Mouse (Mus musculus) heart, postnatal 10 days (tissue): ENCODE results near the gene Mmp14. TPM values are rescaled to one million over a fixed set of nuclear protein-coding genes. Genes with fewer than 3 reads are reported as not detected.
A peak's percentile ranks its signal among the peaks of the same experiment; 100 is the strongest.

Experiments used
- DNase-seq, 2 experiments: peaks; one replicate each; pipeline ENCODE4 v3.0.0; 2021
- intact Hi-C: fragments of 180-260 bp; cut with DNase I; formaldehyde crosslinking; loops from one replicate; pipeline ENCODE4 v1.15.1; 2025
- total RNA-seq, 2 experiments: library from RNA; stranded (reverse); gene quantifications; 2 replicates each; pipeline ENCODE4 v1.2.3; 2021

Gene Mmp14
- total RNA-seq, 2 experiments from 2014 or later: 106 to 116 TPM

DNA sequence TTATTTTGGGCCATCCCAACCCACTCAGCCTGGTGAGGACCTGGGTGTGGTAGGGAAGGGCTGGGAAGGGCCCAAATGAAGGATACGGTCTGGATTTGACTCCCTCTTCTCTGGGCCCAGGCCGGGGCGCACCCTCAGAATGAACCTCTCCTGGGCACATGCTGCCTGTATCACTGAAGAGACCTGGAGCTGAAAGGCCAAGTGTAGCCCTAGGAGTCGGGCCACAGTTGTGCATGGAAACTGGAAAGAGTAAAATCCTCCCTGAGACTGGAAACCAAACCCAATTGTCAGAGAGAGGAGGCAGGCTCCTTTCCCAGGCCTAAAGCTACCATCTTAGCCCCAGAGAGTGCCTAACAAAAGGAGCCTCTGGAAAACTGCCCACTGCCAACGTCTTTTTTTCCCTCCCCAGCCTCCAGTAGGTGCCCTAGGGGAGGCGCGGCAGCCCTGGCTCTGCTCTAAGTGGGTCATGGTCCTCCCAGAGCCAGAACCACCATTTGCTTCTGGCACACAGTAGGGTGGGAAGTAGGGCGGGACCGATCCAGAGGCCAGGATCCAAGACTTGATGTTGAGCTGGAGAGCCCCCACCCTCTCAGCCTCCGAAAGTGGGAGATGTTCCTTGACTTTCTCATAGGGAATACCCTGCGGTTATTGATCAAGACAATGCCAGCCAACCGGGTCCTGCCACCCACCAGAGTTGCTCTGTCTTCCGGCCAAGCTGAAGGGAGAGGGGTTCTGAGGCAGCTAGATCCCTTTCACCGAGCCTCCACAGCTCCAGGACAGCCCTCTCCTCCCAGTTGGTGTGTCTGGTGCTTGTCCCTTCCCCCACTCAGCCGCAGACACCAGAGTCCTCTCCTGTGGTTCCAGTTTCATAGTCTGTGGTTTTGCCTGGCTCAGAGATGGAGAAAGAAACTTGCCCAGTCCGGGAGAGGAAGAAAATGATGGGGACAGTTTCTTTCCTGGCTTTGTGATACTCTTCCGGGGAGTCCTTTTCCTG lies 1.7 kb downstream of the Mmp14 start:
- DNase-seq: peak; percentile 44 to 46
- intact Hi-C loops: no loop called here

DNA sequence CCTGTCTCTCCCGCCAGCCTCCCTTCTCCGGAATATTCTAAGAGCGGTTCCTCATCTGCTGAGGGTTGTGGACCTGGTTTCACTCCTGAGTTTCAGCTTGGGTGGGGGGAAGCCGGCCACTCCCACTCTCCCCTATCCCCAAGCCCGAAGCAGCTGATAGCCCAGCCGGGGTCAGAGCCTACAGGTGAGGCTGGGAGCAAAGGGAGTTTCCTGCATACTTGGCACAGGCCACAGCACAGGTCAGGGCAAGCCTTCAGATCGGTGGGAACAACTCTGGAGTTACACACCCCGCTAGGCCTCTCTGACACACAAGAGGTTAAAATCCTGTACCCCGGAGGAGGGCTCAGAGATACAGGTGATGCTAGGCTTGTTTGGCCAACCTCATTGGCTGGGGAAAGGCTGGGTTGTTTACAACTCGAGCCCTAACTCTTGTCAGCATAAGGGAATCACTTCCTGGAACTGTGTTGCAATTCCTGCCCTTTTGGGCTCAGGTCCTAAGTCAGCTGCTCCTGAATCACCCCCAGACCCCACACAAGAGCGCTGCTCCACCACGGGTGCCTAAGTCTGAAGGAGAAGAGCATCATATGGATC lies 2.6 kb downstream of the Mmp14 start:
- peak in 1 of 2 experiments; percentile 40 for DNase-seq

DNA sequence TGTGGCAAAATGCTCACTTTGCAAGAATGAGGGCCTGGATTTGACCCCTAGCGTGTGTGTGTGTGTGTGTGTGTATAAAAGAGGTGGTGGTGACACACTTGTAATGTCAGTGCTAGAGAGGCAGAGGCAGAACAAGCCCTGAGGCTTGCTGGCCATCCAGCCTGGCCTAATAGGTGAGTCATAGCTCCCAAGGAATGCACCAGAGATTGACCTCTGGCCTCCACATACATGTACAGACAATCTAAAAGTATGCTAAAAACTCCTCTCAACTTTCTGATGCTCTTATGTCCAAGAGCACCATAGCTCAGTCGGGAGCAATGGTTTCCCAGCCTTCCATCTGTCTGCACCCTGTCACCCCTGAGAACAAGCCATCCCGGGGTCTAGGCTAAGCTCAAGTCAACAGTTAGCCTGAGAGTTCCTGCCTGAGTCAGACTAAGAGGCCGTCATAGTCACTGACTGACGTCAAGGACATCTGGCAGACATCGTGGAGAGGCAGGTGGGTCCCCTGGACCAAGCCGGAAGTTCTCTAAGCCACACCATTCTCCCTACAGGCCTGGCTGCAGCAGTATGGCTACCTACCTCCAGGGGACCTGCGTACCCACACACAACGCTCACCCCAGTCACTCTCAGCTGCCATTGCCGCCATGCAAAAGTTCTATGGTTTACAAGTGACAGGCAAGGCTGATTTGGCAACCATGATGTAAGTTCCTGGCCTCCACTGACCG lies 3.9 kb downstream of the Mmp14 start:
- intact Hi-C loops: no loop called here
- DNase-seq: no peak

More for the DNA sequence above, 2.6 kb downstream of the Mmp14 start:
- intact Hi-C loops: no loop called here

DNA sequence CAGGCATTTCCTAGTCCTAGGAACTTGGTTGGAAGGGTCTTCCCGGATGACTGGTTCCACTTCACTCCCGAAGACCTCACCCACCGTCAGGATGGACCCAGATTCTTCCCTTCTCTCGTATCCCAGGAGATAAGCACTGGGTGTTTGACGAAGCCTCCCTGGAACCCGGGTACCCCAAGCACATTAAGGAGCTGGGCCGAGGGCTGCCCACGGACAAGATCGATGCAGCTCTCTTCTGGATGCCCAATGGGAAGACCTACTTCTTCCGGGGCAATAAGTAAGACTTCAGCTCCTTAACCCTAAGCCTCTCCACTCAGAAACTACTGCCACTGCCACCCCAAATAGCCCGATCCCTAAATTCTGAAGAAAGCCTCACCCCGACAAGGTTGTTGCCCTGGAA lies 7.7 kb downstream of the Mmp14 start:
- intact Hi-C loops: no loop called here
- no peak for DNase-seq

DNA sequence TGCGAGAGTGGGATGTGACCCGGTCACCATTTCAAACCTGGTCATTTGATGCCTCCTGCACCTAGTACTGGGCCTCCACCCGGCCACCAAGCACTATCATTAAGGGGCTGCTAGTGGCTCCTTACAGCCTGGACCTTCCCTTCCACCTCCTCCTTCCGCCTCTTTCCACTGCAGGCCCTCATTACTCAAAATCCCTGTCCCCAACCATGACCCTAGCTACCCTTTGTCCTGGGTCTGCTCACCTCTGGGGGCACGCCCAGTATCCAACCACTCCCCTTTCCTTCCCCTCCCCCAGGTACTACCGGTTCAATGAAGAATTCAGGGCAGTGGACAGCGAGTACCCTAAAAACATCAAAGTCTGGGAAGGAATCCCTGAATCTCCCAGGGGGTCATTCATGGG lies 8.2 kb downstream of the Mmp14 start:
- no peak for DNase-seq
- intact Hi-C loops: no loop called here

DNA sequence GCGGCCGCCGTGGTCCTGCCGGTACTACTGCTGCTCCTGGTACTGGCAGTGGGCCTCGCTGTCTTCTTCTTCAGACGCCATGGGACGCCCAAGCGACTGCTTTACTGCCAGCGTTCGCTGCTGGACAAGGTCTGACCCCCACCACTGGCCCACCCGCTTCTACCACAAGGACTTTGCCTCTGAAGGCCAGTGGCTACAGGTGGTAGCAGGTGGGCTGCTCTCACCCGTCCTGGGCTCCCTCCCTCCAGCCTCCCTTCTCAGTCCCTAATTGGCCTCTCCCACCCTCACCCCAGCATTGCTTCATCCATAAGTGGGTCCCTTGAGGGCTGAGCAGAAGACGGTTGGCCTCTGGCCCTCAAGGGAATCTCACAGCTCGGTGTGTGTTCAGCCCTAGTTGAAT lies 9.1 kb downstream of the Mmp14 start:
- DNase-seq: no peak
- intact Hi-C loops: no loop called here

DNA sequence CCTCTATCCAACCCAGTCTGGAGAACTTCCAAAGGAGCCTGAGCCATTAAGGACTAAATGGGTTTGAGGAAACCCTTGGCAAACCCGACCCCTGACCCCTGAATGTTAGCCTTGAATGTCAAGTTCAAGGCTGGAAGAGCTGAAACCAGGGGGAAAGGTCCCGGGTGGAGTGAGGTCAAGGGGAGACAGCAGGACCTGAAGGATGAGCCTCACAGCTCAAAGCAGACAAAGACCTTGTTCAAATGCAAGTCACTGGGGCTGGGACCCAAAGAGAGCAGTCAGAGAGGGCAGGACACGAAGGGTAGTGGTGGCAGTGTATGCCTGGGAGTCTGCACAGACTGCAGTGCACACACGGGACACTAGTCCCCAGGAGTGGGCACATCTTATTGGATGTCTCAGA lies 10.0 kb downstream of the Mmp14 start:
- intact Hi-C loops: no loop called here
- no peak for DNase-seq

DNA sequence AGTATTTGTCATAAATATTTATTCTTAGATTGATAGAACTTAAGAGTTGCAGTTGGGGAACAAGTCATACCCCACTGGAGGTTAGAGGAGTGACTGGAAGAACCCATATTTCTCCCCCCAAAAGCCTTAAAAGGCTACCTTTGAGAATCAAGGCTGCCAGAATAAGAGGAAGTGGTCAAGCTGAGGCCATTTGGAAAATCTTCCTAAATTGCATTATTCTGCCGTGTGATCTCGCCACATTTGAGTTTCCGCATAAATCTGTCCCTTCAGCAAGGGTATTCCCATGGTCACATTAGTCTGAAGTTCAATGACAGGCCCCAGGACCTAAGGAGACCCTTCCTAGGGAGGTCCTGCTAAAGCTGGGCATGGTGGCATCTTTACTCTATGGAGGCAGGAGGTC lies 11.1 kb downstream of the Mmp14 start:
- intact Hi-C loops: no loop called here
- no peak for DNase-seq

DNA sequence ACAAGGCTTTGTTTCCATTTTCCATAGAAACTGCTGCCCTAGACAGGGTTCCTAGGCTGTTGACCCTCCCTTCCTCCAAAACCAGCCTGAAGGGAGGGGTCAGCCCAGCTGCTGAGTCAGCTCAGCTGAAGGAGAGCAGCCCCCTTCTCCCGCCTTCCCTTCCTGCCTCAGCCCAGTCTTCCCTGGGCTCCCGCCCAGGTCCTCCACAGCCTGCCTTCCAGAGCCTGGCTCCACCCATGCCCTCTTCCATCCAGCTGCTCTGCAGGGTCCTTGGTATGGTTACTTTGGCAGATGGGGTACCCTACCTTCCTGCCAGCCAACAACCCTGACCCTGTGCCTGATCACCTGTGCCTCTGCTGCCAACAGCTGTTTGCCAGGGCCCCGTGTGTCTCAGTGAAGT lies 11.8 kb downstream of the Mmp14 start:
- intact Hi-C loops: no loop called here
- DNase-seq: peak; percentile 74 to 80

DNA sequence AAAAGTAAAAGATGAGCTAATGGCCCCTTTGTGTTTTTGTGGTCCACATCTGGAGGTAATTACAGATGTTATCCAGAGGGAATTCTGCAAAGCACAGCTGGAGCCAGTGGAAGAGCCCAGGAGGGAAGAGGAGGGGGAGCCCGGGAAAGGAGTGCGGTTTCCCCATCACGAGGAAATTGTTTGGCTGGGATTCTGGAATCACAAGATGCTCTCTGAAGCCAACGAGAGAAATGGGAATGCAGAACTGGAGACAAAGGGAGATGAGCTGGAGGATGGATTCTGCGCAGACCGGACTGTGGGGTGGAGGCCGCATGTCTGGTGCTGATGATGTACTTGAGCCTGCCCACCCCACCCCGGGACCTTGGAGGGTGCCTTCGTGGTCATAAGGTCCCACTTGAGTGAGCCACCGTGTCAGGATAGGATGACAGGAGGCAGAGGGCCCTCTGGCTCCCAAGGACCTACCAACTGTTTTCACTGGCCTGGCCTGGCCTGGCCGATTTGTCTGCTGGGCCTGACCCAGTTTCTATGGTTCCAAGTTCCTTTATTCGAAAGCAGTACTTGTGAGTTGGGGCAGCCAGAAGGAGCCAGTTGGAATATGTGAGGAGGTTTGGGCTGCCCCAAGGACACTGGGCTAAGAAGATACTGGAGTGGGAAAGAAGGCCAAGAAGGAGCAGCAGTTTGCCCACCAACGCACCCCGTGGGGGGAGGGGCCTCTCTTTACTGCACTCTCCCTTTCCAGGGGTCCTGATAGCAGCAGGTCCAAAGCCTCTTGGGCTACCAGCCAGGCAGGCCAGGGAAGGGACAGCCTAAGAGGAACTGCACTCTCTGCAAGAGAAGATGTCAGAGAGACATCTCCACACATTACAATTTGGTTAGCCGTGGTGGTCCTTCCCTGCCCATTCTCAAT lies 12.6 kb downstream of the Mmp14 start:
- DNase-seq: peak; percentile 81 to 84
- intact Hi-C loops: no loop called here

DNA sequence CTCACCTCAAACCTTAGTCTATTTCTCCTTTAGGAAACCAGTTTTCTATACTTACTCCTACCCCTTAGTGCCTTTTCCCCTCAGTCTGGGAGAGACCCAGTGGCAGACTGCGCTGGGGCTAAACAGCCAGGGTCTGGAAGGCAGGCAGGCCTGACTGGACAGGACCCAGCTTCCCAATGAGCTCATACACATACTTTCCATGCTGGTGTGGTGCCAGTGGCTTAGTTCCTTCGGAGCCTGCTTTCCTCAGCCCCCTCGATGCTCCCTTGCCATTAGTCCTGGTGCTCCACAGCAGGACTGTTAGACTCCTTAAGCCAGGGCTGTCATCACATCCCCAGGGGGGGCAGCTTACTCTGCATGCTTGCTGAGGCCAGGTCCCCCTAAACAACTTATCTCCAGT lies 14.1 kb downstream of the Mmp14 start:
- DNase-seq: peak; percentile 79 to 81
- intact Hi-C loops: no loop called here

DNA sequence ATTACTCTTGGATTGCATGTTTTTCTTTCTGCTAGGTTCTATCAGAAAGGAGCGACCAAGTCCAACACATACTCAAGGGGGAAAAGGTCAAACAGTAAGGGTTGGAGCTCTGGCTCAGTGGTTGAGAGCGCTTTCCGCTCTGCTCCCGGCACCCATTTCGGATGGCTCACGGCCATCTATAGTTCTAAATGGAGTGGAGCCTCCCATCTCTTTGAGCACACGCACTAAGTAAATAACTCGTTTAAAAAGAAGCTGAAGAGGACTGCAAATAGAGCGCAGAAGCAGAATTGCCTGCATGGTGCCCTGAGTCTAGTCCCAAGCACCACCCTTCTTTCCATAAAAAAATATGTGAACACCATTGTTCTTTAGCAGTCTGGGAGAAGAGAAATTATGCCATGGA lies 22.2 kb downstream of the Mmp14 start:
- intact Hi-C loops: no loop called here
- DNase-seq: no peak

DNA sequence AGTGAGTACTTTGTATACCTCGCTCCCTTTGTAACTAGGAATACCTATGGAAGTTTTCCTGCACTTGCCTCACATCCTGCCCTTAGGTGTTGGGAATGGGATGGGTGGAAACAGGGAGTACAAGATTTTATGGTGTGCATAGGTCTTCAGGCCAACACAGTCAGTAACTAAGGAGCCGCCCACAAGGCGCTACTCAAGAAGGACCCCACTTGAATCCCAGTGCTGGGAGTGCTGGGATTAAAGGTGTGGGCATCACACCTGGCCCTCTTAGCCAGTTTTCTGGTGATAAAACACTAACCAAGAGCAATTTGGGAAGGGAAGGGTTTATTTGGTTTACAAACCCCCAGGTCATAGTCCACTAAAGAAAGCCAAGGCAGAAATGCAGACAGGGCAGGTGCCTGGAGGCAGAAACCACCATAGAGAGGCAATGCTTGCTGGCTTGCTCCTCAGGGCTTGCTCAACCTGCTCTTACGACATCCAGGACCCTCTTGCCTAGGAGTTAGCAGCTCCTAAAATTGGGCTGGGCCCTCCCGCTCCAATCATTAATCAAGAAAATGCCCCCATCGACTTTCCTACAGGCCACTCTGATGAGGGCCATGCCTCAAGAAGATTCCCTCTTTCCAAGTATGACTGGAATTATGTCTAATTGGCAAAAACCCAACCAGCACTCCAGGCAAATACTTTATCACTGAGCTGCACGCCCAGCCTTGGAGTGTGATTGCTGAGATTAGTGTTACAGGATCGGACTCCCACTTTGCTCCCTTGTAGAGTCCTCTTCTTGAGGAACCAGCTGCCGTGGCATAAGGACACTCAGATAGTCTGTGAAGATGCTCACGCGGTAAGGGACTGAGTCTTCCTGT lies 23.5 kb downstream of the Mmp14 start:
- no peak for DNase-seq
- intact Hi-C loops: no loop called here

DNA sequence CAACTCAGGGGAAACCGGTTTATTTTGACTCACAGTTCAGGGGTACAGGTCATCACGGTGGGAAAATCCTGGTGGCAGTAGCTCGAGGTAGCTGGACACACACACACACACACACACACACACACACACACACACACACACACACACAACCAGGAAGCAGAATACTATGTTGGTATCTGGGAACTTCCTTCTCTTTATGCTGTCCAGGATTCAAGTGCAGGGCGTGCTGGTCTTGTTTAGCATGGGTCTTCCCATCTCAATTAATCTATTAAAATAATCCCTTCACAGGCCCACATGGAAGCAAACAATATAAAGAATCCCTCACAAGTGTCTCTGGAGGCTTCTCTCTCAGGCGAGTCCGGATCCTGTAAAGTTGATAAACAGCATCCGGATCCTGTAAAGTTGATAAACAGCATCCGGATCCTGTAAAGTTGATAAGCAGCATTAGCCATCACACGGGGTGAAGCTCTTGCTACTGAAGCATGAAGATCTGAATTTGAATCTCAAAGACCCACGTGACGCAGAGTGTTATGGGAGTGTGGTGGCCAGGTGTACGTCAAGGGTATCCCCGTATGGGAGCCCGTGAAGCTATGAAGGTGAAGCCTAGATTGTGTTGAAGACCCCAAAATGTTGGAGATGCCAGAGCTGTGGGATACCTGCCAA lies 26.6 kb downstream of the Mmp14 start:
- intact Hi-C loops: no loop called here
- no peak for DNase-seq

DNA sequence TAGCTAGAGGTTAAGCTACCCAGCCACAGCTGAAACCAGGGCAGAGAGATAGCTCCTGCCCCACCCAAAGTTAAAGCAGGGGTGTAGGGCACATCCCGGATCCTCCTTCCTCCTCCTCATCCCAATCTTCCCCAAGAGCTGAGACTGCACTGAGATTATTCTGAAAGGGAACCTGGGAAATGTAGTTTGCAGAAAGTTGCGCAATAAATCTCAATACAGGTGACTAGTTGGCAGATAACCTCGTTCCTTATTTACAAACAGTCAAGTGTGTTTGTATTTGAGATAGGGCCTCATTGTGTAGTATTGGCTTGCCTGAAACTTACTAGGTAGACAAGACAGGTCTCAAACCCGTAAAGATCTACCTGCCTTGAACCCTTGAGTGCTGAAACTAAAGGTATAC lies 30.7 kb downstream of the Mmp14 start:
- no peak for DNase-seq
- intact Hi-C loops: no loop called here

DNA sequence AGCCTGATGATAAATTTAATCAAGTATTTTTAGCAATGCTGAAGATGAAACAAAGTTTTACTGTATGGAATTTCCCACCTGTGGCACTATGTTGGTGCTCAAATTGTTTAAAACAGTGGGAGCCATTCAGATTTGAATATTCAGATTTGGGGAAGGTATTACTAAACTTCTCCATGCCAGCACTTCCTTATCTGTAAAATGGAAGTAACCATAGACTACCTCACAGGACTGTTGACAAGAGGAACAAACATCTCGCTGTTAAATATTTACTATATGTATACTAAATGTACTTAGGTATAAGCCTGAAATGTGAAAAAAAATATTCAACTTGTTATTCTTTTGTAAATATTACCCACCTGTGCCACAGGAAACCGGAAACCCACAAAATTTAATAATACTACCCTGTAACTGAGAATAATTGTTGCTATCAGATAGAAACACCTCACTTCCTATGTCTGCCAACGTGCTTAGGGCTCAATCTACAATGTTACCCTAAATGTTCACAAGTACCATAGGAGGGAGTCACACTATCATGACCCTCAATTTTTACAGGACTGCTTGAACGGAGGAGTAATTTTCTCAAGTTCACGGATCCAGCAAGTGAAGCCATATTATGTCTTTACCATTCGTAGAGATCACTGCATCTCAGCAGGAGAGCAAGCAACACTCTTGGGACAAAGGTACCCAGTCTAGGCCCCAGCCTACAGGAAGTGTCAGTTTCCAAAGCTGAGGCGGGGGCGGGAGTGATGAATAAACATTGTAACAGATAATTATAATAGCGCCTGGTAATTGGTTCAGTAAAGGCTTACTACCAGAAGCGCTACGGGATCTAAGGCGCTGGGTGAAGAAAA lies 31.9 kb downstream of the Mmp14 start:
- intact Hi-C loops: no loop called here
- DNase-seq: no peak

DNA sequence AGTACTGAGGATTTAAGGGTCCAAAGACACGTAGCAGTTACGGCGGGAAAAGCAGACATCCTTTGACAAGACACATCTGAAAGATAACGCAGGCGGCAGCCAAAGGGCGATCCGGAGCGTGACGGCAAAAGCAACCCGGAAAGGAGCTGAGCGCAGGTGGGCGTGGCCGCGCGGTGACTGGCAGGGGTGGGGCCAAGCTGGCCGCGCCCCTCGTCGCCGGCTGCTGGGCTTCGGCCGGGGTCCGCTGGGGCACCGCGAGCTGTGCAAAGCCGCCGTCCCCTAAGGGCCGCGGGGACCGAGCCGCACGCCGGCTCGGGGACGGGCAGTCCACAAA lies 32.5 kb downstream of the Mmp14 start, which contains the start of gene Lrp10:
Gene Lrp10, plus strand, starts transcription at position 179 of the 334 bp plus-strand sequence.
- peak; percentile 91 to 92 for DNase-seq
- intact Hi-C loops: loop anchor here (1.0 kb wide), 1 partner anchor 30 kb away; no protein-coding TSS in a partner anchor
